In the genomic region with DNA sequence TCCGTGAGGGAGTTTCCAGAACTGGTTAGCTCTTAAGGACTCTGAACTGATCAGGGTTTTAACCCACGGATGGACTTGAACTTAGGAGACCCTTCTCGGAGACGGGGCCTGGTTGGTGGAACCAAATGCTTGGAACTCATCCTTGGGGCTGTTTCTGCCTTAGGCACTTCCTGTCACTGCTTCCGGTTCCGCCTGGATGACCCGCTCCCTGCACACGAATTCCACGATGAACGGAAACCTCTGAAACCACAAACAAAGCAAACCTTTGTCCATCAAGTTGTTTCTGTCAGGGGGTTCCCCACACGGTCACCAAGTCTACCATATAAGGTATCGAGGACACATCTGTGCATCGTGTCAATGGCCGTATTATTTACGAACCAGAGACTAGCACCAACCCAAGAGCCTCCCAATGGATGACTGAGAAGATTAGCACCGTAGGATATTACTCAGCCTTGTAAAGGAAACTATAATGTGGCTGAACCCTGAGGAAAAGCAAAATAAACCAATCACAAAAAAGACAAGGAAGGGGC, we compare ENCODE assay signal across 18 mouse cellular contexts. TPM values are rescaled to one million over a fixed set of nuclear protein-coding genes. Genes with fewer than 3 reads are reported as not detected.
DNase-seq lines count a peak whose midpoint lies in the region; ATAC-seq and TF ChIP-seq lines count a peak whose summit lies in the region.
"Had no signal": no experiment of that assay in that cellular context is flagged by ENCODE, and none has a peak within 500 bp of the region (broad histone marks: within the 10 kb centered on the region; RNA-seq: fewer than 3 reads in every experiment).

No protein-coding gene starts in this region.

- no peaks in the 10 kb centered on the region for H3K9me3 ChIP-seq in forebrain, postnatal 0 days (ENCODE audit: low read length)
- H3K9me3 ChIP-seq: limb, embryonic 13.5 days had no signal

- 68% methylated on average over 16 of the region's 16 CpGs for WGBS in forebrain, postnatal 0 days

- no peaks in the 10 kb centered on the region for H3K27me3 ChIP-seq in forebrain, postnatal 0 days (ENCODE audit: insufficient read depth, low read length)
- H3K27me3 ChIP-seq: limb, embryonic 13.5 days had no signal

- no peak for ATAC-seq in forebrain, postnatal 0 days
- ATAC-seq: midbrain, embryonic 16.5 days had no signal

- no peaks in the 10 kb centered on the region for H3K4me1 ChIP-seq in forebrain, postnatal 0 days (ENCODE audit: insufficient read depth)
- H3K4me1 ChIP-seq: limb, embryonic 13.5 days had no signal

- TF ChIP-seq CTCF in gastrocnemius, adult 2 months (IDR thresholded peaks at IDR 0.05) = no peak
- TF ChIP-seq CTCF in forebrain, postnatal 0 days (IDR thresholded peaks at IDR 0.05; ENCODE audit: low read depth) = no peak

- H3K4me2 ChIP-seq in forebrain, postnatal 0 days (ENCODE audit: low read depth) = 0 out of 2 replicates have a peak overlapping the region, but pooled peaks have one; percentile 13
- H3K4me2 ChIP-seq: hindbrain, embryonic 14.5 days; limb, embryonic 13.5 days; lung, embryonic 14.5 days had no signal

- no peak overlapping the region for H3K27ac ChIP-seq in gastrocnemius, adult 2 months
- H3K27ac ChIP-seq in forebrain, postnatal 0 days (ENCODE audit: low read depth, low read length) = no peak overlapping the region
- H3K27ac ChIP-seq: hindbrain, embryonic 14.5 days; limb, embryonic 13.5 days had no signal

- intact Hi-C loops in gastrocnemius, adult 2 months (cut with DNase I) = loop anchor here (5.0 kb wide), 1 partner anchor 74 kb away; no protein-coding TSS in a partner anchor
- intact Hi-C loops in gastrocnemius, postnatal 14 days (cut with DNase I; ENCODE audit: low total_unique reads) = no loop called here

- DNase-seq in gastrocnemius, adult 2 months = no peak
- DNase-seq in gastrocnemius, postnatal 14 days = no peak
- DNase-seq in 3134 (ENCODE audit: extremely low read depth, insufficient read length, low spot score) = peak; percentile 49
- DNase-seq in brain, adult 2 months (ENCODE audit: low read depth, low spot score) = peak; percentile 35
- no peak for DNase-seq in forebrain, postnatal 0 days
- no peak for DNase-seq in urinary bladder, postnatal 4 days (ENCODE audit: low spot score in 2 of 2)
- DNase-seq in cerebellum, adult 8-10 months = no peak
- DNase-seq: cerebellum, adult 9-11 months; embryo, embryonic 11 days; lung, embryonic 14.5 days; right cerebral cortex, postnatal 25 days; thymus, adult 2 months had no signal

- H3K4me3 ChIP-seq in gastrocnemius, adult 2 months = peak overlapping the region; percentile 40
- no peak overlapping the region for H3K4me3 ChIP-seq in forebrain, postnatal 0 days (ENCODE audit: low read depth, low read length)
- H3K4me3 ChIP-seq: limb, embryonic 13.5 days had no signal

- H3K36me3 ChIP-seq in forebrain, postnatal 0 days (ENCODE audit: insufficient read depth) = no peaks in the 10 kb centered on the region
- H3K36me3 ChIP-seq: limb, embryonic 13.5 days had no signal

- H3K9ac ChIP-seq in forebrain, postnatal 0 days = no peak overlapping the region
- H3K9ac ChIP-seq: hindbrain, embryonic 14.5 days; limb, embryonic 13.5 days; lung, embryonic 14.5 days had no signal

RNA-seq across cellular contexts. Expression of gene Scarb1, which starts 20.2 kb away (rescaled TPM):
- total RNA-seq in gastrocnemius, adult 2 months (2021) = 10 to 100 TPM; 11.8 to 16.9 TPM
- total RNA-seq in gastrocnemius, postnatal 14 days (2021) = 10 to 100 TPM; 55.0 to 80.1 TPM
- total RNA-seq in forebrain, postnatal 0 days (2014; rRNA removed) = 45.2 and 52.7 TPM in 2 replicates
- 53.5 and 55.9 TPM in 2 replicates for polyA plus RNA-seq in forebrain, postnatal 0 days (2015; fragmentation: Nextera tagmentation; extraction: Ambion mirVana)

RNA-seq across cellular contexts. Expression of gene Gm10382, which starts 28.1 kb away (rescaled TPM):
- total RNA-seq in gastrocnemius, adult 2 months (2021) = not detected
- total RNA-seq in gastrocnemius, postnatal 14 days (2021) = not detected
- 1.00 TPM in 1 of 2 replicates, not detected in the other for total RNA-seq in forebrain, postnatal 0 days (2014; rRNA removed)
- polyA plus RNA-seq in forebrain, postnatal 0 days (2015; fragmentation: Nextera tagmentation; extraction: Ambion mirVana) = 0.25 and 0.34 TPM in 2 replicates
- total RNA-seq: heart, adult 8-10 months; heart, postnatal 10 days had no signal
- polyA plus RNA-seq: neural tube, embryonic 11.5 days had no signal

RNA-seq across cellular contexts. Expression of gene Ubc, which starts 29.0 kb away (rescaled TPM):
- total RNA-seq in gastrocnemius, adult 2 months (2021) = 1,000 to 10,000 TPM; 1,479 to 2,293 TPM
- total RNA-seq in gastrocnemius, postnatal 14 days (2021) = 1,000 to 10,000 TPM in 1 of 2 experiments, 100 to 1,000 TPM in 1; 660 to 1,001 TPM
- total RNA-seq in forebrain, postnatal 0 days (2014; rRNA removed) = 817 and 912 TPM in 2 replicates
- polyA plus RNA-seq in forebrain, postnatal 0 days (2015; fragmentation: Nextera tagmentation; extraction: Ambion mirVana) = 858 and 1,225 TPM in 2 replicates

Comparison
In these comparisons a context has a peak if more than half of its experiments do, and no peak if none do; other contexts are left out.
1. DNase-seq: peak in 3134 (single experiment) and brain, adult 2 months (single experiment); none in gastrocnemius, adult 2 months (single experiment), gastrocnemius, postnatal 14 days (single experiment), forebrain, postnatal 0 days (single experiment), urinary bladder, postnatal 4 days (0 of 2) and cerebellum, adult 8-10 months (single experiment).